ENCODE assay signal across 26 mouse cellular contexts in genomic region chr16:6414846-6415245, GRCm38 (mm10).
"Had no signal": no experiment of that assay in that cellular context is flagged by ENCODE, and none has a peak within 500 bp of the region (broad histone marks: within the 10 kb centered on the region; RNA-seq: fewer than 3 reads in every experiment).

No protein-coding gene starts in this region.

- H3K4me1 ChIP-seq: heart, embryonic 13.5 days; heart, embryonic 15.5 days; limb, embryonic 10.5 days; limb, embryonic 12.5 days; liver, embryonic 13.5 days; liver, embryonic 15.5 days had no signal

- H3K9me3 ChIP-seq: heart, embryonic 13.5 days; heart, embryonic 15.5 days; hindbrain, embryonic 13.5 days; hindbrain, embryonic 15.5 days; limb, embryonic 10.5 days; limb, embryonic 12.5 days; liver, embryonic 13.5 days; liver, embryonic 15.5 days had no signal

- H3K4me3 ChIP-seq: gastrocnemius, adult 2 months; heart, embryonic 13.5 days; heart, embryonic 15.5 days; hindbrain, embryonic 13.5 days; hindbrain, embryonic 15.5 days; layer of hippocampus, adult 2 months; left cerebral cortex, adult 2 months; limb, embryonic 10.5 days; limb, embryonic 12.5 days; liver, embryonic 13.5 days; liver, embryonic 15.5 days had no signal

- H3K36me3 ChIP-seq: heart, embryonic 13.5 days; heart, embryonic 15.5 days; hindbrain, embryonic 13.5 days; hindbrain, embryonic 15.5 days; limb, embryonic 10.5 days; limb, embryonic 12.5 days; liver, embryonic 13.5 days; liver, embryonic 15.5 days had no signal

- H3K4me2 ChIP-seq: heart, embryonic 11.5 days; heart, embryonic 13.5 days; heart, embryonic 15.5 days; hindbrain, embryonic 13.5 days; hindbrain, embryonic 15.5 days; limb, embryonic 12.5 days; liver, embryonic 11.5 days; liver, embryonic 13.5 days; liver, embryonic 15.5 days had no signal

- H3K9ac ChIP-seq: heart, embryonic 13.5 days; heart, embryonic 15.5 days; hindbrain, embryonic 13.5 days; hindbrain, embryonic 15.5 days; limb, embryonic 12.5 days; liver, embryonic 13.5 days; liver, embryonic 15.5 days; liver, postnatal 0 days had no signal

- ATAC-seq: hindbrain, postnatal 0 days; intestine, embryonic 16.5 days; liver, postnatal 0 days had no signal

- H3K27ac ChIP-seq: gastrocnemius, adult 2 months; heart, embryonic 13.5 days; heart, embryonic 15.5 days; hindbrain, embryonic 13.5 days; hindbrain, embryonic 15.5 days; hindbrain, postnatal 0 days; left cerebral cortex, adult 2 months; limb, embryonic 10.5 days; limb, embryonic 12.5 days; liver, embryonic 13.5 days; liver, embryonic 15.5 days had no signal

- DNase-seq: gastrocnemius, adult 2 months; gastrocnemius, postnatal 10 days; gastrocnemius, postnatal 25 days; heart, adult 18-20 months; heart, postnatal 14 days; heart, postnatal 36 days; kidney, adult 18-20 months; kidney, adult 8-10 months; kidney, postnatal 10 days; kidney, postnatal 25 days; liver; liver, embryonic 13.5 days; liver, postnatal 0 days had no signal

- H3K27me3 ChIP-seq: heart, embryonic 13.5 days; heart, embryonic 15.5 days; hindbrain, embryonic 13.5 days; hindbrain, embryonic 15.5 days; limb, embryonic 12.5 days; liver, embryonic 13.5 days; liver, embryonic 15.5 days had no signal
